ENCODE assay signal across 8 mouse cellular contexts in the genomic region with DNA sequence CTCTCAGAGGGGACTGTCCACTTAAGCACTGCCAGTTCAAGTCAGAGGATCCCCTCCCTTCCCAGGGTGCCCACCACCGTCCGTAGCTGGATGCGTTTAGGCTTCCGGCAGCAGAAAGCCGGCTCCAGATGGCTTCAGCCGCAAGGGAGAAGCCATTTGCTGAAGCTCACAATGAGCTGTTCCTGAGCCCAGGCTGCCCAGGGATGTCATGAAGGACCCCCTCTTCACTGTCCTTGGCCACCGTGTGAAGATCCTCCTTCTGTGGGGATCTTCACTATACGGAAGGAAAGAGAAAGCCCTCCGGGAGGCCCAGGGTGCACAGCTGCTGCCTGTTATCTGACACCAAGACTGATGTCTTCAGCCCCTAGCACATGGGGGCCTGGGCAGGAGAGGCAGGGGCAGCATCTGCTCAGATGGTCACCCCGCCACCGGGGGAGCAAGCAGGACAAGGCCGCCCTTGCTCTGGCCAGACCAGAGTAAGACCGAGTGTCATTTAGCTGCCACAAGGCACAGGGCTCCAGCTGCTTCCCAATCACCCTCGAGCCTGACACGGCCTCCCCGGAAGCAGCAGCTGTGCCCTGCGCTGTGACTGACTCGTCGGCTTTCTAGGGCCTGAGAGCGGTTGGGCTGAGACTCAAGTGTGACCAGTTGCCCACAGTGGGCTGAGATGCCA.
DNase-seq lines count a peak whose midpoint lies in the region; ATAC-seq lines count a peak whose summit lies in the region.

No protein-coding gene starts in this region.

- H3K36me3 ChIP-seq in heart, embryonic 16.5 days (ENCODE audit: control insufficient read depth, insufficient read depth), result no peaks in the 10 kb centered on the region
- H3K36me3 ChIP-seq in liver, embryonic 13.5 days, result no peaks in the 10 kb centered on the region

- no peaks in the 10 kb centered on the region for H3K9me3 ChIP-seq in heart, embryonic 16.5 days (replicated peaks; ENCODE audit: control insufficient read depth, low read length)
- H3K9me3 ChIP-seq in liver, embryonic 13.5 days (replicated peaks), result no peaks in the 10 kb centered on the region

- ATAC-seq in heart, embryonic 16.5 days (replicated peaks; ENCODE audit: extremely low read depth, insufficient read depth, low FRiP score), result no peak
- ATAC-seq in liver, embryonic 13.5 days (ENCODE audit: low read depth), result no peak

- 22% methylated on average over 20 of the region's 20 CpGs for WGBS in heart, embryonic 16.5 days
- 11% methylated on average over 20 of the region's 20 CpGs for WGBS in liver, embryonic 13.5 days (ENCODE audit: insufficient replicate concordance)

- H3K9ac ChIP-seq in heart, embryonic 16.5 days (ENCODE audit: low read length), result peak overlapping the region; percentile 72
- peak overlapping the region; percentile 54 for H3K9ac ChIP-seq in liver, embryonic 13.5 days

- peak overlapping the region; percentile 93 for H3K27ac ChIP-seq in heart, embryonic 16.5 days (ENCODE audit: low read length)
- peak overlapping the region; percentile 86 for H3K27ac ChIP-seq in liver, embryonic 13.5 days

- DNase-seq in cerebellum, postnatal 10 days, result peak; percentile 77 to 84
- DNase-seq in cerebellum, adult 8-10 months, result no peak
- DNase-seq in right cerebral cortex, postnatal 10 days (ENCODE audit: low spot score in 2 of 2), result peak; percentile 73 to 79
- DNase-seq in right cerebral cortex, postnatal 36 days (ENCODE audit: low spot score in 2 of 2), result no peak
- no peak for DNase-seq in liver, embryonic 13.5 days
- peak; percentile 78 for DNase-seq in retina, postnatal 1 day
- DNase-seq in adrenal gland, adult (ENCODE audit: inconsistent age in 2 of 2, low spot score in 1 of 2), result no peak

- peak overlapping the region; percentile 66 for H3K4me2 ChIP-seq in heart, embryonic 16.5 days (ENCODE audit: low read depth, low read length)
- H3K4me2 ChIP-seq in liver, embryonic 13.5 days, result peak overlapping the region; percentile 64

- peak overlapping the region; percentile 30 for H3K4me3 ChIP-seq in heart, embryonic 16.5 days (ENCODE audit: low read length)
- peak overlapping the region; percentile 23 for H3K4me3 ChIP-seq in liver, embryonic 13.5 days (replicated peaks)

- H3K27me3 ChIP-seq in heart, embryonic 16.5 days (ENCODE audit: control insufficient read depth, insufficient read depth, low read length), result no peaks in the 10 kb centered on the region
- no peaks in the 10 kb centered on the region for H3K27me3 ChIP-seq in liver, embryonic 13.5 days

- H3K4me1 ChIP-seq in heart, embryonic 16.5 days (ENCODE audit: control insufficient read depth, insufficient read depth, low read length), result peaks cover 75% of the 10 kb centered on the region
- peaks cover 94% of the 10 kb centered on the region for H3K4me1 ChIP-seq in liver, embryonic 13.5 days (replicated peaks)

Comparison
In these comparisons a context has a peak if more than half of its experiments do, and no peak if none do; other contexts are left out.
1. DNase-seq: peak in cerebellum, postnatal 10 days (2 of 2), right cerebral cortex, postnatal 10 days (2 of 2) and retina, postnatal 1 day (single experiment); none in cerebellum, adult 8-10 months (single experiment), right cerebral cortex, postnatal 36 days (0 of 2), liver, embryonic 13.5 days (single experiment) and adrenal gland, adult (0 of 2).